Comparison of ENCODE assay signal across 23 mouse cellular contexts in genomic region chr2:141123875-141124274, GRCm38 (mm10).
DNase-seq lines count a peak whose midpoint lies in the region; ATAC-seq and TF ChIP-seq lines count a peak whose summit lies in the region.
"Had no signal": no experiment of that assay in that cellular context is flagged by ENCODE, and none has a peak within 500 bp of the region (broad histone marks: within the 10 kb centered on the region; RNA-seq: fewer than 3 reads in every experiment).

No protein-coding gene starts in this region.

- no peak overlapping the region for H3K27ac ChIP-seq in kidney, adult 2 months (ENCODE audit: insufficient read depth, low read depth, low read length)
- H3K27ac ChIP-seq in kidney, embryonic 15.5 days, result no peak overlapping the region
- H3K27ac ChIP-seq: embryonic facial prominence, embryonic 13.5 days; embryonic facial prominence, embryonic 15.5 days; forebrain, embryonic 10.5 days; forebrain, embryonic 12.5 days had no signal

- H3K9me3 ChIP-seq in kidney, embryonic 15.5 days (replicated peaks), result no peaks in the 10 kb centered on the region
- H3K9me3 ChIP-seq: embryonic facial prominence, embryonic 13.5 days; embryonic facial prominence, embryonic 15.5 days; forebrain, embryonic 10.5 days; forebrain, embryonic 12.5 days had no signal

- H3K36me3 ChIP-seq in kidney, adult 2 months (ENCODE audit: control insufficient read depth, insufficient read depth, low read length), result no peaks in the 10 kb centered on the region
- no peaks in the 10 kb centered on the region for H3K36me3 ChIP-seq in kidney, embryonic 15.5 days
- H3K36me3 ChIP-seq: embryonic facial prominence, embryonic 13.5 days; embryonic facial prominence, embryonic 15.5 days; forebrain, embryonic 10.5 days; forebrain, embryonic 12.5 days had no signal

- H3K4me3 ChIP-seq in kidney, adult 2 months (ENCODE audit: insufficient read depth, low read depth, low read length), result no peak overlapping the region
- H3K4me3 ChIP-seq in kidney, embryonic 15.5 days (replicated peaks), result no peak overlapping the region
- H3K4me3 ChIP-seq: embryonic facial prominence, embryonic 13.5 days; embryonic facial prominence, embryonic 15.5 days; erythroblast, embryonic 14.5 days; forebrain, embryonic 10.5 days; forebrain, embryonic 12.5 days had no signal

- H3K27me3 ChIP-seq in kidney, adult 2 months (replicated peaks; ENCODE audit: control insufficient read depth, insufficient read depth, low read length), result no peaks in the 10 kb centered on the region
- no peaks in the 10 kb centered on the region for H3K27me3 ChIP-seq in kidney, embryonic 15.5 days
- H3K27me3 ChIP-seq: embryonic facial prominence, embryonic 13.5 days; embryonic facial prominence, embryonic 15.5 days; forebrain, embryonic 12.5 days had no signal

- DNase-seq in kidney, adult 2 months, result peak; percentile 6
- DNase-seq in kidney, adult 8-10 months, result no peak
- no peak for DNase-seq in kidney, adult 18-20 months
- DNase-seq in kidney, postnatal 14 days, result peak; percentile 1
- DNase-seq in kidney, postnatal 4 days, result no peak
- no peak for DNase-seq in urinary bladder, postnatal 36 days (ENCODE audit: low spot score in 2 of 2)
- DNase-seq: adrenal gland, adult 2 months; adrenal gland, postnatal 10 days; adrenal gland, postnatal 25 days; cerebellum, adult 11 months; cerebellum, adult 18-20 months; cerebellum, adult 8-10 months; cerebellum, adult 9-11 months; cerebellum, postnatal 14 days; cerebellum, postnatal 36 days; embryo, embryonic 11 days had no signal

- no peak for TF ChIP-seq POLR2A in kidney, adult 2 months (IDR thresholded peaks at IDR 0.05; ENCODE audit: low read depth, low read length)

- no peak overlapping the region for H3K4me2 ChIP-seq in kidney, embryonic 15.5 days
- H3K4me2 ChIP-seq: embryonic facial prominence, embryonic 13.5 days; embryonic facial prominence, embryonic 15.5 days; forebrain, embryonic 12.5 days had no signal

- H3K9ac ChIP-seq in kidney, embryonic 15.5 days, result no peak overlapping the region
- H3K9ac ChIP-seq: embryonic facial prominence, embryonic 13.5 days; embryonic facial prominence, embryonic 15.5 days; forebrain, embryonic 12.5 days had no signal

- no peaks in the 10 kb centered on the region for H3K4me1 ChIP-seq in kidney, adult 2 months (ENCODE audit: control insufficient read depth, insufficient read depth, low read length)
- 0 out of 2 replicates have a peak, but pooled peaks cover 3% of the 10 kb centered on the region for H3K4me1 ChIP-seq in kidney, embryonic 15.5 days
- H3K4me1 ChIP-seq: embryonic facial prominence, embryonic 13.5 days; embryonic facial prominence, embryonic 15.5 days; forebrain, embryonic 12.5 days had no signal

- ATAC-seq in kidney, embryonic 15.5 days (replicated peaks; ENCODE audit: low FRiP score), result 0 out of 2 replicates have a peak, but pooled peaks have one; percentile 54
- ATAC-seq: forebrain, embryonic 14.5 days had no signal

- 72% methylated on average over 1 of the region's 1 CpGs for whole genome bisulfite sequencing in kidney, adult 2 months
- 83% methylated on average over 1 of the region's 1 CpGs for WGBS in kidney, embryonic 15.5 days

- TF ChIP-seq CTCF in kidney, adult 2 months (conservative IDR thresholded peaks at IDR 0.05; ENCODE audit: insufficient read depth, insufficient read length, low read depth, low read length), result no peak

Comparison
In these comparisons a context has a peak if more than half of its experiments do, and no peak if none do; other contexts are left out.
1. DNase-seq: peak in kidney, adult 2 months (single experiment) and kidney, postnatal 14 days (single experiment); none in kidney, adult 8-10 months (0 of 2), kidney, adult 18-20 months (single experiment), kidney, postnatal 4 days (0 of 2) and urinary bladder, postnatal 36 days (0 of 2).